Mouse (Mus musculus): ENCODE data around the gene Sh3gl2.

Gene Sh3gl2

DNA sequence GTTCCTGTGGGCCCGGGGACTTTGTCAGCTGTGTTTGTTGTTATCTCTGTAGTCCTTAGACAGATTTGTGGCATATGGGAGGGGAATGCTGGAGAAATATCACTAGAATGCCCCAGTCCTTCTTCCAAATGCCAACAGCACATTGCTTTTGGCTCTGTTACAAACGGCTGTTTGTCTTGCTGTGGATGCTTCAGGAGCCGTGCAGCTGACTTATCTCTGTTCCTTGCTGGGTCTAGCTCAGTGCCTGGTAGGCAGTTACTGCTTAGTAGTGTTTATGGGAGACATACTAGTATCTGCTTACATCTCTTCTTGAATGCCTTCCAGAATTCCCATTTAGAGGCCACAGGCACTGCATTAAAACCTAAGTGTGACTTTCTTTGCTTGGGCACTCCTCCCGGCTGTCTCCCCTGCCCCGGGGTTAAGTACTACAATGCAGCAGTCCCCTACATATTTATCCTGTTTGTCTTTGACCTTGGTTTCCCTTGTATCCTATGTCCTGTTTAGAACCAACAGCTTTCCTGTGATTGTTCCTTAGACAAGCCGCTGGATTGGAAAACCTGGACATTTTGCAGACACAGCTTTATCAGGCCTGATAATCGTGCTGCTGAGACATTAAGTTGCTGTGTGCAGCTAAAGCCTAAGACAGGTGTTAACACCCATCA, 101.1 kb downstream of the Sh3gl2 start:
- DNase-seq (ENCODE audit: low spot score): no peak

DNA sequence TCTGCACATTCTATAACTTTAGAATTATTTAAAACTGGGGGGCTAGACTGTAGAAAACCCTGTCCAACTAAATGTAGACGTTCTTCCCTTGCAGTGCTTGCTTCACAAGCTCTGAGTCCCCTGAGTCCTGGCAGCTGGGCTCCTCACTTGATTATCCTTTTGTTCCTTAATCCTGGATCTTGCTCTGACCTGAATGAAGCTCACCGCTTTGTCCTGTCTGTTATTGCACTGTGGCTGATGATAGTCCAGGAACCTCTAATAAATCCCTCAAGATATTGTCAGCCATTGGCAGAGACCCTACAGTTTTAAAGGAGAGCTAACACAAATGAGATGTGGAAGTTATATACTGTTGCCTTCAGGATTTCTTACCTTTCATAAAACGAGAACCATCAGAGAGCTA, 114.2 kb downstream of the Sh3gl2 start:
- no peak for DNase-seq (ENCODE audit: low spot score)

GRCm38 (mm10) chr4:85325454-85325853, 120.5 kb downstream of the Sh3gl2 start:
- no peak for DNase-seq (ENCODE audit: low spot score)

DNA sequence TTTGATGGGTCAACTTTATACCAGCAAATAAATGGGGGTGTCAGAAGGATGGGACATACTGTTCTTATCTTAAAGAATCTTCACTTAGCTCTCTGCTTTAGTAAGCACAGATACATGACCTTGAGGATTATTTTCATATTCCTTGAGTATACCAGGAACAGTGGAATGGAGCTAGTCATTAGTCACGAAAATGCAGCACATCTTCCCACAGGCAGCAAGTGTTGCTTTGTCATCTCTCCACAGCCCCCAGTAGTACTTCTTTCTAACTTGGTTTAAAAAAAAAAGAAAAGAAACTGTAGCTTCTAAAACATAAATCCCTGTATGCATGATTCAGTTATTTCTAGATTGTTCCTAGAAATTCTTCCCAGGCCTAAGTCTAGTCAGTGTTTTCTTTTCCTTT, 121.1 kb downstream of the Sh3gl2 start:
- no peak for DNase-seq (ENCODE audit: low spot score)

- DNase-seq (ENCODE audit: low spot score): no peak
These were observed 129.8 kb downstream of the Sh3gl2 start for GRCm38 (mm10) chr4:85334688-85335200.

DNA sequence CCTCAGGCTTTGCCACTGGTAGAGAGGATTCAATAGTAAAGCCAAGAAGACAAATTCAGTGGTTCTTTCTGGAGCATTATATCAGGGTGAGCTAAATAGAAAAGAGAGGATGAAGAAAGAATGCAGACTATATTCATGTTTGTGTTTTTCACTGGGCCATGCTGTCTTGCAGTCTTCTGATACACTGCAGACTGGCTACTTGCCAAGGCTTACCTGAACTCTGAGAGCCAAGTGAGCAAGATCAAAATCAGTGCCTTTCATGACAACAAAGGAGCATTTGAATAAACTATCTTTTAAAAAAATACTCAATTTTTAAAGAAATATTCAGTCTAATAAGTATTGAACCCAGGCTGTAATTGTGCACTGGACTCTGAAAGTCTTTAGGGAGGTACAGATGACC, 131.4 kb downstream of the Sh3gl2 start:
- no peak for DNase-seq (ENCODE audit: low spot score)

DNA sequence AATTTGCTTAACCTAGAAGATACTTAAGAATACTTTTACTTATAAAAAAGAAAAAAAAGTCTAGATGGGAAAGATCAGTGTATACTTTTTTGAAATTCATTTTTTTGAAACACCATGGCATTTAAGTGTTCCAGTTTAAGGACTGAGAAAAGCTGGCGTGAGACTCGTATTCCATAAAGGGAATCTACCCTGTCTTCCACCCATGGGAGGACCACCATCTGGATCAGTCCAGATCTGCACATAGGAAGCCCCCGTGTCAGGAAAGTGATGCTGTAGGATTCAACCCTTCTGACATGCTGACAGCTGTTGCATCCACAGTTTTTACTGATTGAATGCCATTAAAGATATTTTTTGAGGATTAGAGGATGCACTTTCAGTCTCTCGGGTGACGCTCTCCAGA, 134.2 kb downstream of the Sh3gl2 start:
- no peak for DNase-seq (ENCODE audit: low spot score)

DNA sequence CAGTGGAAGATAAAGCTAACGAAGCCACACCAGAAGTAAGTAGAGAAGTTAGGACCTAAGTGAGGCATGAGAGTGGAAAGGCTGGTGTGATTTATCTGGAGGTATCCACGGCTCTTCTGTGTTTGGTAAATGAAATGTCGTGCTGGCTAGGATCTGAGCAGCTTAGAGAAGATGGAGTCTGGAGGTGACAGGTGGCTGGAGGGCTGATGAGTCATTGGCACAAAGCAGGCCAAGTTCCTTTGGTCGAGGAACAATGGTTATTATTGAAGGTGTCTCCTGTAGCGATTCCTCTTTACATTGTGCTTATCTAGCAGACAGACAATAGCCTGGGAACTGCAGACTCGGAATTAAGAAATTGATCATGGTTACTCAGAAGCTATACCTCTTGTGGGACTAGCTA, 135.8 kb downstream of the Sh3gl2 start:
- no peak for DNase-seq (ENCODE audit: low spot score)

DNA sequence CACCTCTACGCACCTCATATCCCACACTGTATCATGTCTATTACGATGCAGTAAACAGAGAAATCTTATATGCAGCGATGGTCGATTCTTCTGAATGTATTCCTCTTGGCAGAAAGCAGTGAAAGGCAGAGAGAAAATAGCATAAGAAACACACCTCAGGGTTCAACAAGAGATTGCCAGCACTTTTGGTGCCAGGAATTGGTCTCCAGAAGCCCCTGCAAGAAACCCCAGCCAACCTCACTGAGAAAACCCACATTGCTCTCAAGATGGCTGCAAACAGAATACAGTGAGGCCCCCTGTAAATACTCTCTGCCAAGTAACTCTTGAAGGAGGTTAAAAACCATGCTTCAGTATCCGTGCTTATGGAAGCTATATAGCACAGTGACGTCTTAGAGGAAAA, 141.0 kb downstream of the Sh3gl2 start:
- no peak for DNase-seq (ENCODE audit: low spot score)

- DNase-seq (ENCODE audit: low spot score): no peak
These were observed 143.2 kb downstream of the Sh3gl2 start for GRCm38 (mm10) chr4:85348079-85348643.

- no peak for DNase-seq (ENCODE audit: low spot score)
These were observed 157.7 kb downstream of the Sh3gl2 start for GRCm38 (mm10) chr4:85362661-85363060.

DNA sequence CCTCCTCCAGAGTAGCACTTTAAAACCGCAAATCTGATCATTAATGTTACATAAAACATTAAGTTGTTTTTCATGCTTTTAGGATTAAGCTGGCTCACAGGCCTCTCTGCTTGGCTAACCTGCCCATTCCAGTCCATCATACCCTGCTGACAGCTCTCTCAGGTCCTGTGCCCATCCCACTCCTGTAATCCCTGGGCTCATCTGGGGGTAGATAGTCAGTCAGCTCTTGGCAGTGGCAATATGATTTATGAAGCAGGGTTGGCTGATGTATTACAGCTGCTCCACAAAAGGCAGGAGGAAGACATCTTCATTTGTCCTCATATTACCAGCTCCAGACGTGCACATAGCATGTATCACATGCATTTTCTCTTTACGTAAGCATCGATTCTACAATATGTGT, 158.3 kb downstream of the Sh3gl2 start:
- no peak for DNase-seq (ENCODE audit: low spot score)

DNA sequence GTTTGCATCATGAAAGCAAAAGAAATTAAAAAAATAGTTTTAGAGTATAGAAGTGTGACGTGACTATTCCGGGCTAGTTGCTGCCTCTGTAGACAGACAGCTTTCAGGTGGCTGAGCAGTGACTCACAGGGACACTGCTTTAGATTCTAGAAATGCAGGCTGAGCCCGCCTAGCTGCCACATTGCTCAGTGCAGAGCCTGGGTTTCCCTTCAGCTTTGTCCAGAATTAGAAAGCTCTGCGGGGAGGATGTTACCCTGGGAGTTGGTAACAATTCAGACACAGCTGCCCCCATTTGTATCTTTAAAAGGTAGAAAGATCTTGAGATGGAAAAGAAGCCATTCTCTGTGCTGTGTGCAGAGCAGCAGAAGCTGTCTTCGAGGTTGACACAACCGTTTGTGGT, 166.1 kb downstream of the Sh3gl2 start:
- DNase-seq (ENCODE audit: low spot score): no peak

DNA sequence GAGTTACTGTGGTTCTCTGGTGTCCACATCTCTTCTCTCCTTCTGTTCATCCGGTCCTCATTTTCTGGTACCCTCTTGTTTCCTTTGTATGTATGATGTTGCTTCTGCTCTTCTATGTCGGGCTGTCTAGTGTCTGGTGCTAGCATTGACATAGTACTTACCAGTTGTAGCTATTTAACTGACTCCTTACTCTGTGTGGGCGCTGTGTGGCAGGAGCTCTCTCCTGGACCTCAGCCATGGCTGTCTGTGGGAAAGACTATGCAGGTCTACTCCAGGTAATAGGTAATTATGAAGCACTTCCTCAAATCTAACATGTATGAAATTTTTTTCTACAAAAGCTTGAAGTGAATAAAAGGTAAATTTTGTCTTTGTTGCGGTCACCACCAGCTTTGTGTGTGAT, 169.9 kb downstream of the Sh3gl2 start:
- no peak for DNase-seq (ENCODE audit: low spot score)

DNA sequence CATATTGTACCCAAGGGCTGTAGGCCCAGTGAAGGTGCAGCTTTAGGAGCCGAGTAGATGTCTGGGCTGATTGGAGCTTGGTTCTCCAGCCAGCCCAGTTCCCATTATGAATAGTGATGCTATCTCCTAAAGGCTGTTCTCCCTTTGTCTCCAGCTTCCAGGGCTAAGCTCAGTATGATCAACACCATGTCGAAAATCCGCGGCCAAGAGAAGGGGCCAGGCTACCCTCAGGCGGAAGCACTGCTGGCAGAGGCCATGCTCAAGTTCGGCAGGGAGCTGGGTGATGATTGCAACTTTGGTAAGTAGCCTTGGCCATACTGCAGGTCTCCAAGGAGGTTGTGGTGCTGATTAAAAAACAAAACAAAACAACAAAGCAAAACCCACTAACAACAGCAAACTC, 171.3 kb downstream of the Sh3gl2 start:
- no peak for DNase-seq (ENCODE audit: low spot score)

DNA sequence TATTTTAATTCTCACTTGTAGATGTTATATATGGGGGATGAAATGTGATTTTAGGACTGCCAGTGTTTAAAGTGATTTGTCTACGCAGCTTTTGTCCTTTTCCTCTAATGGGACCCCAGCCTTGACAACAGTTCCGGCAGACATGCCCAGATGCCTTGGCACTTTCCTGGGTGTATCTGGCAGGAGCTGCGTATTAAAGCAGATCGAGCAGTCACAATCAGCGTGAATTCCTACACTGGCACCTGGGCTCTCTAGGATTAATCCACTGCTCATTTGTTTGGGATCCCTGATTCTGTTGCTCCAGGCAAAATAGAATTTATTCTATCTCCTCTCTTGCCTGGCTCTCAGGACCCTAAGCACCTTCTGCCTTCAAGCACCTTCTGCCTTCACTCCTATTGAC, 171.7 kb downstream of the Sh3gl2 start:
- DNase-seq (ENCODE audit: low spot score): no peak

- DNase-seq (ENCODE audit: low spot score): no peak
These were observed 180.3 kb downstream of the Sh3gl2 start for GRCm38 (mm10) chr4:85385241-85385640.

DNA sequence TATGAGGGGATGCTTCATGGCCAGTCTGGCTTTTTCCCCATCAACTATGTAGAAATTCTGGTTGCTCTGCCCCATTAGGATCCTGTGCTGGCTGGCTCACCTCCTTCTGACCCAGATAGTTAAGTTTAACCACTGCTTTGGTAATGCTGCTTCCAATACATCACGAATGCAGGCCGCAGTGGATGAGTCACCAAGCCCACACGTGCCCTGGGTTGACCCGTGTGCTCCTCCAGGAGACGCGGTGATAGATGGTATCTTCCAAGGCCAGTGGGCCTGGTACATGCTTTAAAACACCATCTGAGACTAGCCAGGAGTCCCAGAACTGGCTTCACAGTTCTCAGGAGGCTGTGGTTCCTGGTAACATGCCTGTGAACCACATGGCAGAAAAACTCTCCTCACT, 182.8 kb downstream of the Sh3gl2 start:
- no peak for DNase-seq (ENCODE audit: low spot score)

DNA sequence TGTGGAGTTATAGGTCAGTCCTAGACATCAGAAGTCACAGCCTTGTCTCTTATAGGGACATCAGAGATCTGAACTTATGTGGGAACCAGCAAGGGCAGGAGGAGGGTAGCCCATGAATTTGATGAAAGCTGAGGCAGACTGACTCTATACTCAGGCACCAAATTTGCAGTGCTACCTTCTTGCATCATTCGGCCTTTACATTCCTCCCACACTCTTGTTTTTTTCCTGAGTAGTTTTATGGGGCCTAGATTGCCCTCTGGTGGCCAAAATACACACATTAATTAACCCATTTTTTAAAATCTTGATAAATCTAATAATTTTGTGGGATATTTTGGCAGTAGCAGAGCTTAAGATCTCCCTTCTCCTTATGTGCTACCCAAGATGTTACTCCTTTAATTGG, 186.9 kb downstream of the Sh3gl2 start:
- peak; percentile 25 for DNase-seq (ENCODE audit: low spot score)

DNA sequence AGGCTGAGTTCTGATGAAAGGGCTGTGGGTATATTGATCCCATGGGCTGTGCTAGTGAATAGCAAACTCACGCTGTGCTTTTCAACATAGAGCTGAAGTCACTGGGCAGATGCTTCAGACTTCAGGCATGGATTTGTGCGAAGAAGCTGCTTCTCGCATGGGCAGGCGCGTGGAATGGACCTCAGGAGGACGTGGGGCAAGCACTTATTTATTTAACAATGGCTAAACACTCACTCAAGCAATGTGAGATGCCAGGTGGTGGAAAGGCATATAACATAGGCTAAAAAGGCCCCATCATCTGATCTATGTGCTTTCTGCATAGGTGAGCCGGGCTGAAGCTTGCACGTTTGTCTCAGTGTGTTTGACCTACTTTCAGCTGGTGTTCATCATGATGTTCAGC, 193.8 kb downstream of the Sh3gl2 start:
- DNase-seq (ENCODE audit: low spot score): no peak

DNA sequence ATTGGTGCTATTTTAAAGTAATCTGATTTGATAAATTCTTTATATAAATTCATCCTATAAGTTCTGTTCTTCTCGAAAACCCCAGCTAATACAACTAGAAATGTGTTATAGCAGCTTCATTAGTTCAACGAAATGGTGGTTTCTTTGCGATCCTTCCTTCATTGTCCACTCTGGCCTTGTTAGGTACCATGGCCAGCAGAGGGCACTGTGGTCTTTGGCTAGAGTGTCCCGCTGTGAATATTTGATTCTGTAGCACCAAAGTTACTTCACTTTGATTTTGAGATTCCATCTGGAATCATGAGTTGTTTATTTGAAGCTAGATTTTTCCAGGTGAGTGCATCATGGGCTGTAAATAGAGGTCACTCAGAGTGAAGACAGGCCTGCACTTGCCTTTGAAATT, 197.9 kb downstream of the Sh3gl2 start:
- DNase-seq (ENCODE audit: low spot score): peak; percentile 63

DNA sequence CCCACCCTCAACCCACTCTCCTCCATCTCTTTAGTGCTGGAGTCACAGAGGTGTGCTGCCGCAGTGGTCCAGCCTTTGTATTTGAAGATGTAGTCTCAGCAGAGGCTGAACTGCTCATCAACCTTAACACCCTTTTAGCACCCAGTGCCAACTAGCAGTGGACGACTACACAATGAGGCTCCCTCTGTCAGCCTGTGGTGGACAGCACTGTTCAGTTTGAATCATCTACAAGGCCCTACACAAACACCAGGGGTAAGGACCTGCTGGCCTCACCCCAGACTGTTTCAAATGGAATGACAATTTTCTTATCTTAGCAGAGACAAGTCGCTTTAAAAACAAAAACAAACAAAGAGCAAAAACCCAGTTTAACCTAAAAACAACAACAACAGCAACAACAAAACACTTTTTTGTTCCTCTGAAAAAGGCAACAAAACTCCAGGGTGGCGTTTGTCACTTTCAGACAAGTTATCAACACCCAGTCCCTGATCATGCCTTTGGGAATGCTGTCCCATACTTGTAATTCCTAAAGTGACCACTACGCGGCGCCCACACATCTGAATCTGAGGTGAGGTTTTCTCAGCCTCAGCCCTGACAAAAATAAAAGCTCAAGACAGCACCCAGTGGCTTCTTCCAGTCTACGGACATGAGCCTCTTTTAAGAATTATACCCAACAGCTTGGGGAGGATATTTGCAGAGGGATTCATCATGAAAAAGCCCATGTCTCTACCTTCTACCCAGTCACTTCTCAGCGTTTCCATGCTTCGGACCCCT, 199.7 kb downstream of the Sh3gl2 start:
- DNase-seq (ENCODE audit: low spot score): peak; percentile 40

GRCm38 (mm10) chr4:85405276-85405675, 200.3 kb downstream of the Sh3gl2 start:
- no peak for DNase-seq (ENCODE audit: low spot score)

All from adipocyte (in vitro differentiated cells).